Mouse (Mus musculus) midbrain, embryonic 13.5 days (tissue): ENCODE measurements at regions not wholly inside any gene's neighbourhood (a gene's known extent, or its start where the extent isn't known, plus 50 kb on each side); places are given as distances from the start of the nearest gene placed in this dataset.
A peak's percentile ranks its signal among the peaks of the same experiment; 100 is the strongest.

Experiments used
- ATAC-seq: fragments of 200-750 bp; cut with Nextera tagmentation; 2 replicates; pipeline ENCODE4 v1.8.0; 2017; ENCODE audit warnings: mild to moderate bottlenecking, moderate TSS enrichment, moderate library complexity
- H3K27ac ChIP-seq: fragments of 300-500 bp; sonication (generic); 2 replicates; pipeline ENCODE4 v1.5.1; 2015; ENCODE audit warnings: inconsistent platforms, mild to moderate bottlenecking, moderate library complexity
- H3K27me3 ChIP-seq: fragments of 300-500 bp; sonication (generic); 2 replicates; pipeline ENCODE4 v1.6.1; 2015; ENCODE audit warnings: mild to moderate bottlenecking, inconsistent platforms
- H3K36me3 ChIP-seq: fragments of 300-500 bp; sonication (generic); 2 replicates; pipeline ENCODE4 v1.6.1; 2015; ENCODE audit warnings: mild to moderate bottlenecking, inconsistent platforms
- H3K4me1 ChIP-seq: fragments of 300-500 bp; sonication (generic); replicated peaks from 2 replicates; pipeline ENCODE4 v1.6.1; 2015; ENCODE audit warnings: inconsistent platforms
- H3K4me2 ChIP-seq: fragments of 300-500 bp; sonication (generic); replicated peaks from 2 replicates; pipeline ENCODE4 v1.6.1; 2015; ENCODE audit warnings: moderate library complexity, mild to moderate bottlenecking, inconsistent platforms
- H3K4me3 ChIP-seq: fragments of 300-500 bp; sonication (generic); replicated peaks from 2 replicates; pipeline ENCODE4 v1.5.1; 2015; ENCODE audit warnings: mild to moderate bottlenecking, inconsistent platforms
- H3K9ac ChIP-seq: fragments of 300-500 bp; sonication (generic); replicated peaks from 2 replicates; pipeline ENCODE4 v1.6.1; 2015; ENCODE audit warnings: mild to moderate bottlenecking, inconsistent platforms
- H3K9me3 ChIP-seq: fragments of 300-500 bp; sonication (generic); 2 replicates; pipeline ENCODE4 v1.6.1; 2016; ENCODE audit warnings: mild to moderate bottlenecking, inconsistent platforms
- WGBS: fragments of 180-500 bp; shearing (Covaris S2); methylation state at CpG from one replicate; pipeline ENCODE4 v1.1.7; 2015; 5-methylcytosine and 5-hydroxymethylcytosine counted together

DNA sequence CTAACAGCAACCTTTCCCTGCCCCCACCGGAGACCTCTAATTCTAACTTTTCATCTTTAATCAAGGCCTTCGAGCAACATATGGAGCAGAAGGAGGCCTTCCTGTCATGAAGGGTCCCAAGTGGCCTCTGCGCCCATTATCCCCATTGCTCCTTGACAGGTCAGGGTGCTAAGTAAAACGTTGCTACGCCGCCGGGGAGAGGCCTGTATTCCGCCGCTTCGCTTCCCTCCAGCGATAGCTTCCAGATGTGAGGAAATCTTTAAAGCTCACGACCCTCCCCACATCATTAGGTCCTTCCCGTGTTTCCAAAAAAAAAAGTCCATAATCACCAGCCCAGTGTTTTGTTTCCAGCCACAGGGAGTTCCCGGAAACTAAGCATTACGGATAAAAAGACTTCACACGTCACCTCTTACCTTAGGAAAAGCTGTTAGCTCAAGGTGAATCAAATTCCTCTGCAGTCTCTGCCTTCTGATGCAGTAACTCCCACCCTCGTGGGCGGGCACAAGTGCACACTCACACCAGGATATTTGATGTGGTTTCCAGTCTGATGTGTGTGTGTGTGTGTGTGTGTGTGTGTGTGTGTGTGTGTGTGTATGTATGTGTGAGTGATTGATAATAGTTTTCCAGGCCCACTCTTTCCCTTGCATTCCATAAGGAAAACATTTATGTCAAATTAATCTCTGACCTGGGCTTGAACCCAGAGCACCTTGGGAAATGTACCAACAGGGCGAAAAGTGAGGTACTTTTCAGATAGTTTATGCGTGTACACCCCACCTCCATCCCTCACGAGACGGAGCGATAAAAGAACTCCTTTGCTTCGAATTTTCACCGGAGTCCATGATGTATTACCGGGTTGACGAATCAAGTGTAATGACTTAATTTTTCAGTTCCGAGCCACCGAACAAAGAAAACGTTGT is 107.5 kb downstream of the Gm45692 start:
- no peaks in the 10 kb centered on the region for H3K27me3 ChIP-seq
- no peak overlapping the region for H3K9ac ChIP-seq
- H3K4me1 ChIP-seq, result no peaks in the 10 kb centered on the region
- H3K4me2 ChIP-seq, result no peak overlapping the region
- H3K36me3 ChIP-seq, result no peaks in the 10 kb centered on the region
- H3K9me3 ChIP-seq, result no peaks in the 10 kb centered on the region
- H3K27ac ChIP-seq, result no peak overlapping the region
- no peak overlapping the region for H3K4me3 ChIP-seq
- 75% methylated on average over 30 of the region's 30 CpGs for WGBS
- no peak for ATAC-seq

DNA sequence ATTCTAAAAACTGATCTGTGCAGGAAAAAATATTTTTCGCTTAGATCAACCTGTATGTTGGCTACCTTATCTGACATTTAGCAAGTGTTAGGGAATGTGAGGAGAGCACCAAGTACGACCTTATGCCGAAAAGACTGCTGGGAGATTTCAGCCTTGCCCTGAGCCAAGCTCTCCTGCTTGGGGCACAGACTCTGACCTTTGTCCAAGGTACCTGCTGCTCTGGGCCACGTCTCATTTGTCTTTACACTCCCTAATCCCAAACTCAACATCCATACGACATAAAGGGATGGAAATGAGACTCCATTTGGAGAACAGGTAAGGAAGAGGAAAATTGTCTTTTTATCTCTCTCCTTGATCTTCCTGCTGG is 108.2 kb downstream of the Gm45692 start:
- Histone ChIP-seq H3K4me2 (no peak overlapping the region), H3K27ac (no peak overlapping the region), H3K36me3 (no peaks in the 10 kb centered on the region), H3K4me3 (no peak overlapping the region), H3K4me1 (no peaks in the 10 kb centered on the region), H3K27me3 (no peaks in the 10 kb centered on the region), H3K9ac (no peak overlapping the region), H3K9me3 (no peaks in the 10 kb centered on the region)
- 51% methylated on average over 5 of the region's 5 CpGs for WGBS
- ATAC-seq, result no peak

DNA sequence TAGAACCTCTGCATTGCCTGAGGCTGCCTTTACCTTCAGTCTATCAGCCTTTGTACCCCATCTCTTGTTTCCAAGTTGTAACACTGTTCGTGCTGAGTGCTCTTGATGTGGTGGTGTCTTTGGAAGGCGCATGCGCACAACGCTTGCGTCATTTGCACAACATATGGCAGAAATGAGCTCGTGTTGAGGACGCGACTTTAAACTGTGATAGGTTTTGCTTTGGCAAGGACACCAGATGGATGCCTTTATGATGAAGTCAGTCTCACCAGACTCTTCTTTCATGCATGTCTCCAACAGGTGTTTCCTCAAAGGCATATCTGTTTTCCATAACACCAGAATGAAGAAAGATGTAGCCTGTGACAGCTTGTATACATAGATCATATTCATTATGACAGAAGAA is 110.2 kb downstream of the Gm45692 start:
- Histone ChIP-seq H3K36me3 (no peaks in the 10 kb centered on the region), H3K4me2 (no peak overlapping the region), H3K4me1 (no peaks in the 10 kb centered on the region), H3K27me3 (no peaks in the 10 kb centered on the region), H3K9ac (no peak overlapping the region), H3K4me3 (no peak overlapping the region), H3K9me3 (no peaks in the 10 kb centered on the region), H3K27ac (no peak overlapping the region)
- WGBS, result 96% methylated on average over 8 of the region's 8 CpGs
- ATAC-seq, result no peak

DNA sequence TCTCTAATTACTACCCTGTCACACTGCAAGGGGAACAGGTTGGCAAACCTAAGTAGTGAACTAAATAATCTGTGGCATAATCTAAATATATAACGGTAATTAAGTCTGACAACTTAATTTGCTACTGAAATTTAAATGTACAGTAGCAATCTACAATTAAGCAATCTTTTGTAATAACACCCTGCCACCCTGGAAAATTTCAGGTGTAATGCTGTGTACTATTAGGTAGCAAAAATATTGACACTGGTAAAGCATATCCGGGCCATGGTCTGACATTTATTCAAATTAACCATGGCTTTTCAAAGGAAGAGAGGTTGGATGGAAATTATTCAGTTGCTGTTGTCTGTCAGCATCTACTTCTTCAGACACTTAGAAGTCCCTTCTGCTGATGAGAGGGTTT is 119.7 kb downstream of the Gm45692 start:
- no peak for ATAC-seq

DNA sequence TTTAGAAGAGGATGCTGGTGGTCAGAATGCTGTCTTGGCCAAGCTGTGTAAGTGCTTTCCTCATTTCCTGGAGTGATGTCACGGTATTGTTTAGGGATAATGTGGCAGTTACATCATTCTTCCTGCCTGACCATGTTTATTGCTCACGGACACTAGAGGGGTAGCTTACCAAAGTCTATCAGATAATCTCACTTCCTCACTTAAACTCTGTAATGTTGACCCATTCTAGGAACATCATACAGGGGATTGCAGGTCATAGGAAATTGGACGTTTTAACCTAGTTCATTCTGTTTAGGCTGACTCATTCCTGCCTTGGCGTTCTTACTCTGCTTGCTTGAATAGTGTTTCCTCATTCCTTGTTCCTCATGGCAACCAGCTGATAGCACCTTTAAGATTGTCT is 120.3 kb downstream of the Gm45692 start:
- Histone ChIP-seq H3K4me2 (no peak overlapping the region), H3K27ac (no peak overlapping the region), H3K4me3 (no peak overlapping the region), H3K9ac (no peak overlapping the region), H3K27me3 (no peaks in the 10 kb centered on the region), H3K4me1 (no peaks in the 10 kb centered on the region), H3K9me3 (no peaks in the 10 kb centered on the region), H3K36me3 (no peaks in the 10 kb centered on the region)
- WGBS, result 83% methylated on average over 4 of the region's 4 CpGs
- no peak for ATAC-seq

More for the DNA sequence above, 119.7 kb downstream of the Gm45692 start:
- no peak overlapping the region for H3K27ac ChIP-seq
- H3K9ac ChIP-seq, result no peak overlapping the region
- WGBS, result 96% methylated on average over 2 of the region's 2 CpGs
- H3K36me3 ChIP-seq, result no peaks in the 10 kb centered on the region
- no peak overlapping the region for H3K4me3 ChIP-seq
- H3K9me3 ChIP-seq, result no peaks in the 10 kb centered on the region
- H3K27me3 ChIP-seq, result no peaks in the 10 kb centered on the region
- no peak overlapping the region for H3K4me2 ChIP-seq
- no peaks in the 10 kb centered on the region for H3K4me1 ChIP-seq

DNA sequence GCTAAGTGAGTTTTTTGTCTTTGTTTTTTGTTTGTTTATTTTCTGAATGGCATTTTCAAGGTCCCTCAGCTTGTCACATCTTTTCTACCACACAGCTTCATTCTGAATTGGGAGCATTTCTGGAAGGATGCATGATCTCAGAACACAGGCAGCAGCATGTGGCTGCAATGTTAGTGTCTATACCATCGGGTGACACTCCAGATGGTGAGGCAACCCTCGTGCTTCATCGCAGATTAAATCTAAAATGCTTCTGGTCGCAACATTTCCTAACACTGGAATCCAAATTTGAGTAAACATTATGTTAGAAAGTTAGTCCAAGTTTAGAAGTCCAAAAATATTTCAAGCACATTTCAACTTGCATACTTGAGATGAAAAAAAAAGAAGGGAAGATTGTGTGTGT is 124.4 kb downstream of the Gm45692 start:
- Histone ChIP-seq H3K9ac (no peak overlapping the region), H3K27me3 (no peaks in the 10 kb centered on the region), H3K9me3 (no peaks in the 10 kb centered on the region), H3K36me3 (no peaks in the 10 kb centered on the region), H3K4me1 (no peaks in the 10 kb centered on the region), H3K27ac (no peak overlapping the region), H3K4me2 (no peak overlapping the region), H3K4me3 (no peak overlapping the region)
- no peak for ATAC-seq
- 93% methylated on average over 4 of the region's 4 CpGs for WGBS

DNA sequence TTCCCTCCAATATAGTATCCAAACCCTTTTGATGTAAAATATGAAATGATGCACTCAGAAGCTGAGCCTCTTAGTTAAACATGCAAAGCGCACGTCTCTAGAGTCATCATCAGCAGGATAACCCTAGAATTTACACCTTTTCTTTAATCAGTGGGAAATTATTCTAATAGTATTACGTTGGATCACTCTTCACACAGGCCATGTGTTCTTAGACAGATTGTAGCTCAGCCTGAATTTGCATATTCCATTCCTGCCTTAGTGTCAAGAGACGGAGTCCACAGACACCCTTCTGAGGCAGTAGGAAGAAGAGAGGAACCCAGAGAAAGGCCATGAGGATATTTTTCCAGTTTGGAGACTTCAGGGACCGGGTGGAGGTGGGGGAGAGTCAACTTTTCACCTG is 125.0 kb downstream of the Gm45692 start:
- Histone ChIP-seq H3K4me2 (no peak overlapping the region), H3K27ac (no peak overlapping the region), H3K27me3 (no peaks in the 10 kb centered on the region), H3K9ac (no peak overlapping the region), H3K36me3 (no peaks in the 10 kb centered on the region), H3K4me3 (no peak overlapping the region), H3K9me3 (no peaks in the 10 kb centered on the region), H3K4me1 (no peaks in the 10 kb centered on the region)
- 79% methylated on average over 5 of the region's 5 CpGs for WGBS
- no peak for ATAC-seq

DNA sequence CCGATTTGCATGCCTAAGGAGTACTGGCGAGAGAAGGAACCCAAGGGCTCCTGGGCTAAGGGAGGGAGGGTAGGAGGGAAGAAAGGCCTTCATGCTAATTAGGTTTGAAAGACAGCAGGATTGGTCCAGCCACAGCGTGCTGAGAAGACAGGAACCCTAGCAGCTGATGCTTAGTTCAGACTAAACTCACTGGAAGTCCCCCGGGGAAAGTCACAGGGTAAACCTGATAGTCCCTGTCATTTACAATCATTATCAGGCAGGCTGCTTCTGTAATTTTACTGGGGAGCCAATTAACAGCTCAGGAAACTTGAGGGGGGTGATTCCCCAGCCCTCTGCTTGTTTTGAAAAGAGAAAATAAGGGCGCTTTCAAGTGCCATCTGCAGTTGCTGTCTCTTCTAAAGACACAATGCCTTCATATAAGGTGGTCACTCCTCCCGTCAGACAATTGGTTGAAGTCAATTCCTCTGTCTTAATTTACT is 135.9 kb downstream of the Gm45692 start:
- Histone ChIP-seq H3K4me3 (no peak overlapping the region), H3K36me3 (no peaks in the 10 kb centered on the region), H3K27ac (peak overlapping the region; percentile 54), H3K27me3 (peaks cover 3% of the 10 kb centered on the region; the same call in 1 of the 2 replicates), H3K9me3 (peaks cover 14% of the 10 kb centered on the region), H3K9ac (no peak overlapping the region), H3K4me1 (peaks cover 9% of the 10 kb centered on the region), H3K4me2 (no peak overlapping the region; the same call in 1 of the 2 replicates)
- ATAC-seq, result peak; percentile 92
- WGBS, result 5% methylated on average over 6 of the region's 6 CpGs

DNA sequence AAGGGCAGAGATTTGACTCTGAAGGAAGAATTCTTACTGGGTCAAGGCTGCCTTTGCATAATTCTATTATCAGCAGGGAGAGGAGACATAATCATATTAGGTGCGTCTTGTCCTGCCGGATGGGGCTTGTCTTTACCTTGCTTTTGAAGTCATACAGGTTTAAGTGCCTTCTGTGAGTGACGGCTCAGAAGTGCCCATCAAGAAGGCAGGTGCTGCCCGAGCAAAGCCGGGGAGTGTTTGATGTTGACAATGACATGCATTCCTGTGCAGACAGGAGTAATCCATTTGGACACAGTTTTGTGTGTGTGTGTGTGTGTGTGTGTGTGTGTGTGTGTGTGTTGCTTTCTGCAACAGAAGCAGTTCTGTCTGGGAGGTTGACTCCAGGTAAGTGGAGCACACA is 141.0 kb downstream of the Gm45692 start:
- no peak overlapping the region for H3K4me3 ChIP-seq
- H3K4me1 ChIP-seq, result peaks cover 15% of the 10 kb centered on the region
- peaks cover 5% of the 10 kb centered on the region for H3K27me3 ChIP-seq
- H3K9ac ChIP-seq, result no peak overlapping the region
- no peaks in the 10 kb centered on the region for H3K36me3 ChIP-seq
- no peak overlapping the region for H3K4me2 ChIP-seq
- 52% methylated on average over 5 of the region's 5 CpGs for WGBS
- ATAC-seq, result no peak
- no peak overlapping the region for H3K27ac ChIP-seq
- H3K9me3 ChIP-seq, result 0 out of 2 replicates have a peak, but pooled peaks cover 3% of the 10 kb centered on the region

DNA sequence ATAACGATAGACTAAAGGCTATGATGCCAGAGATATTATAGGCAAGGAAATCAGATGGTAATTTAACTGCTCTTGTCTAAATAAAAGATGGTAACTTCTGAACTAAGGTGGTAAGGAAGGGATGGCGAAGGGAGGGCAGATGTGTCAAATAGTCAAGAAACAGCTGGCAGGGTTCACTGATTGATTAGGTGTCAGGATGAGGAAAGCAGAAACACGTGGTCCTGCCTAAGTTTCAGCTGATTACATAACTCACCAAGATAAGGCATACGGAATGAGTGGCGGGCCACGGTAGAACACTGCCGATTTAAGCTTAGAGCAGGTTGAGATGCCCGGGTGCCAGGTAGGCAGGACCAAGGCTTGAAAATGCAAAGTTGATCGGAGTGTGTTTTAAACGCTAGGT is 143.2 kb downstream of the Gm45692 start:
- ATAC-seq, result no peak
- Histone ChIP-seq H3K36me3 (no peaks in the 10 kb centered on the region), H3K4me1 (peaks cover 27% of the 10 kb centered on the region), H3K4me2 (no peak overlapping the region), H3K9me3 (0 out of 2 replicates have a peak, but pooled peaks cover 3% of the 10 kb centered on the region), H3K27me3 (peaks cover 5% of the 10 kb centered on the region), H3K9ac (no peak overlapping the region), H3K4me3 (no peak overlapping the region), H3K27ac (no peak overlapping the region)
- WGBS, result 96% methylated on average over 10 of the region's 10 CpGs

DNA sequence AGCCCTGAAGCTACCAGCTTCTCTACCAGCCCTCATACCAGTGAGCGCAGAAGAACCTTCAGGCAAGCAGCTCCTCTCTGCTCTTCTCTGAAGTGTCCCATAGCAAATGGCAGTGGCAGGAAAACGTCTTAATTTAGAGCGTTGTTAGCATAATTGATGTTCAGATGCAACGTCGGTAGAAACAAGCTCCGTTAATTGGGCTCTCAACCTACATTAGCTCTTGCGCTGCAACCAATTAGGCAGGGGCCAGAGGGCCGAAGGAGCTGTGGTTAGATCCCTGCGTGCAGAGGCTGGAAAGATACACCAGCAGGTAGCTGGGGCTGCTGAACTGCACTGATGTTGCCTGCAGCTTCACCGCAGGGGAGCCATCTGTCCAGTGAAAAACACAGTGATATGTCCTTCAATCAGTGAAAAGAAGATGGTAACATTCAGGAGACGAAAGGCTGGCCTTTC is 145.6 kb downstream of the Gm45692 start:
- Histone ChIP-seq H3K36me3 (no peaks in the 10 kb centered on the region), H3K27ac (peak overlapping the region; percentile 54), H3K9ac (no peak overlapping the region), H3K4me2 (peak overlapping the region; percentile 9; the same call in 1 of the 2 replicates), H3K4me3 (no peak overlapping the region), H3K4me1 (peaks cover 47% of the 10 kb centered on the region), H3K9me3 (no peaks in the 10 kb centered on the region), H3K27me3 (peaks cover 6% of the 10 kb centered on the region; the same call in 1 of the 2 replicates)
- 19% methylated on average over 11 of the region's 11 CpGs for WGBS
- peak; percentile 81 for ATAC-seq

DNA sequence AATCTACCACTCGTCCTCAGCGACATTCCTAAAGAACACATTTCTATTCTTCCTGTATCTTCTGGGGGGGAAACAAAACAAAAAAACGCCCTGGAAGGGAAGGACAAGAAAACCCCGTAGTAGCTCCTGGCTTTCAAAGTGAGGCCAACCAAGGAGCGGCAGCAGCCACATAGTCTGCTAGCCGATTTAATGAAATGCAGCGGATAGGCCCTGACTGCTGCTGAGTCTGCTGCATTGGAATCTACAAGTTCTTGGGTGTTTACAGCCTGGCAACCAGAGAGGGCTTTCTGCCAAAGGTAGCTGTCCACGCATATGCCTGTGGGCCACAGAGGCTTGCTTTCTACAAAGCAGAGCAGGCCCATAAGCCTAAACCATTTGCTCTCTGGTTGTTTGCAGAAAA is 146.0 kb downstream of the Gm45692 start:
- peak overlapping the region; percentile 9; the same call in 1 of the 2 replicates for H3K4me2 ChIP-seq
- ATAC-seq, result peak; percentile 57; the same call in 1 of the 2 replicates
- H3K27me3 ChIP-seq, result peaks cover 6% of the 10 kb centered on the region; the same call in 1 of the 2 replicates
- no peak overlapping the region for H3K4me3 ChIP-seq
- H3K9ac ChIP-seq, result no peak overlapping the region
- peaks cover 47% of the 10 kb centered on the region for H3K4me1 ChIP-seq
- 9% methylated on average over 8 of the region's 8 CpGs for WGBS
- H3K36me3 ChIP-seq, result no peaks in the 10 kb centered on the region
- H3K27ac ChIP-seq, result peak overlapping the region; percentile 54
- H3K9me3 ChIP-seq, result no peaks in the 10 kb centered on the region
